Mouse (Mus musculus): ENCODE results near the gene Pak3.

The Pak3 gene

GRCm38 (mm10) chrX:143518168-143518901 is at the start of gene Pak3:
TSS of gene Pak3 (plus strand) at chrX:143518591.
- DNase-seq (ENCODE audit: extremely low read depth, low read depth, low spot score), result no peak

- DNase-seq (ENCODE audit: extremely low read depth, low read depth, low spot score), result peak; percentile 100
These were observed 35.5 kb upstream of the Pak3 start for GRCm38 (mm10) chrX:143482866-143483265.

GRCm38 (mm10) chrX:143501053-143501695 is 17.2 kb upstream of the Pak3 start:
- no peak for DNase-seq (ENCODE audit: extremely low read depth, low read depth, low spot score)

GRCm38 (mm10) chrX:143501776-143502365 is 16.5 kb upstream of the Pak3 start:
- DNase-seq (ENCODE audit: extremely low read depth, low read depth, low spot score), result no peak

GRCm38 (mm10) chrX:143518917-143519316 is 526 bp downstream of the Pak3 start:
- DNase-seq (ENCODE audit: extremely low read depth, low read depth, low spot score), result no peak

GRCm38 (mm10) chrX:143519454-143519853 is 1.1 kb downstream of the Pak3 start:
- DNase-seq (ENCODE audit: extremely low read depth, low read depth, low spot score), result peak; percentile 10

- no peak for DNase-seq (ENCODE audit: extremely low read depth, low read depth, low spot score)
These were observed 1.8 kb downstream of the Pak3 start for GRCm38 (mm10) chrX:143520195-143520594.

GRCm38 (mm10) chrX:143532331-143532730 is 13.9 kb downstream of the Pak3 start:
- no peak for DNase-seq (ENCODE audit: extremely low read depth, low read depth, low spot score)

- DNase-seq (ENCODE audit: extremely low read depth, low read depth, low spot score), result no peak
These were observed 15.2 kb downstream of the Pak3 start for GRCm38 (mm10) chrX:143533574-143533973.

GRCm38 (mm10) chrX:143542756-143543155 is 24.4 kb downstream of the Pak3 start:
- no peak for DNase-seq (ENCODE audit: extremely low read depth, low read depth, low spot score)

GRCm38 (mm10) chrX:143543186-143543793 is 24.9 kb downstream of the Pak3 start:
- no peak for DNase-seq (ENCODE audit: extremely low read depth, low read depth, low spot score)

- no peak for DNase-seq (ENCODE audit: extremely low read depth, low read depth, low spot score)
These were observed 55.3 kb downstream of the Pak3 start for GRCm38 (mm10) chrX:143573691-143574090.

GRCm38 (mm10) chrX:143579925-143580324 is 61.5 kb downstream of the Pak3 start:
- DNase-seq (ENCODE audit: extremely low read depth, low read depth, low spot score), result no peak

GRCm38 (mm10) chrX:143580458-143580959 is 62.1 kb downstream of the Pak3 start:
- no peak for DNase-seq (ENCODE audit: extremely low read depth, low read depth, low spot score)

- DNase-seq (ENCODE audit: extremely low read depth, low read depth, low spot score), result no peak
These were observed 88.6 kb downstream of the Pak3 start for GRCm38 (mm10) chrX:143606877-143607449.

GRCm38 (mm10) chrX:143618734-143619133 is 100.3 kb downstream of the Pak3 start:
- no peak for DNase-seq (ENCODE audit: extremely low read depth, low read depth, low spot score)

- no peak for DNase-seq (ENCODE audit: extremely low read depth, low read depth, low spot score)
These were observed 109.4 kb downstream of the Pak3 start for GRCm38 (mm10) chrX:143627767-143628166.

GRCm38 (mm10) chrX:143643936-143644335 is 125.5 kb downstream of the Pak3 start:
- no peak for DNase-seq (ENCODE audit: extremely low read depth, low read depth, low spot score)

- DNase-seq (ENCODE audit: extremely low read depth, low read depth, low spot score), result no peak
These were observed 126.4 kb downstream of the Pak3 start for GRCm38 (mm10) chrX:143644807-143645206.

- no peak for DNase-seq (ENCODE audit: extremely low read depth, low read depth, low spot score)
These were observed 136.2 kb downstream of the Pak3 start for GRCm38 (mm10) chrX:143654308-143655176.
